Mouse (Mus musculus) C3H10T1/2 (cell line): ENCODE data around the gene Oog2. TPM values are rescaled to one million over a fixed set of nuclear protein-coding genes. Genes with fewer than 3 reads are reported as not detected.

Experiments used
- polyA plus RNA-seq, 2 experiments: library from polyadenylated mRNA; unstranded; fragments of >200 nt; fragmentation: generic; extraction: Trizol; gene quantifications; one replicate each; pipeline ENCODE4 v1.2.1; 2012; ENCODE audit warnings: missing spikeins in 2 of 2

The Oog2 gene
- polyA plus RNA-seq, result not detected

GRCm38 (mm10) chr4:144190419-144190818 lies at the start of gene Oog2:
Gene Oog2, plus strand, starts transcription at chr4:144190719.

GRCm38 (mm10) chr4:144162563-144162962 lies 28.0 kb upstream of the Oog2 start, which contains the start of gene Oog3:
Gene Oog3, minus strand, starts transcription at chr4:144162663.

GRCm38 (mm10) chr4:144213218-144213617 lies 22.7 kb downstream of the Oog2 start, which contains the start of gene C87977:
Gene C87977, minus strand, starts transcription at chr4:144213318.

Other genes with a start within 250 kb of the Oog2 start
- under 1 TPM in 1 of 2 experiments, not detected in 1; 0.02 TPM for gene Pramef25, start 239.7 kb upstream of the Oog2 start, polyA plus RNA-seq
- gene Gm13101, start 223.8 kb upstream of the Oog2 start, polyA plus RNA-seq, result not detected
- gene Pramef17, start 196.3 kb upstream of the Oog2 start, polyA plus RNA-seq, result not detected
- gene Pramel4, start 131.6 kb upstream of the Oog2 start, polyA plus RNA-seq, result not detected
- not detected for gene Gm13102, start 84.2 kb upstream of the Oog2 start, polyA plus RNA-seq
- not detected for gene Oog3, start 28.1 kb upstream of the Oog2 start, polyA plus RNA-seq
- not detected for gene C87977, start 22.6 kb downstream of the Oog2 start, polyA plus RNA-seq
- gene Pramel5, start 89.8 kb downstream of the Oog2 start, polyA plus RNA-seq, result not detected
- not detected for gene Gm13128, start 139.5 kb downstream of the Oog2 start, polyA plus RNA-seq
- not detected for gene Gm13119, start 167.2 kb downstream of the Oog2 start, polyA plus RNA-seq
- gene Pramef20, start 187.2 kb downstream of the Oog2 start, polyA plus RNA-seq, result not detected
- gene Pramef12, start 217.7 kb downstream of the Oog2 start, polyA plus RNA-seq, result not detected
- gene 1700012P22Rik, start 248.1 kb downstream of the Oog2 start, polyA plus RNA-seq, result not detected